Mouse (Mus musculus) thymus, adult 2 months (tissue): Measurements from ENCODE around the gene Cbs. TPM values are rescaled to one million over a fixed set of nuclear protein-coding genes. Genes with fewer than 3 reads are reported as not detected.

ENCODE experiments used
- DNase-seq: peaks from one replicate; pipeline ENCODE4 v3.0.0; 2021
- H3K27ac ChIP-seq: fragments of 200-500 bp; 2 replicates; pipeline ENCODE4 v1.5.1; 2012; ENCODE audit warnings: low read length, control low read depth; ENCODE audit not compliant: control insufficient read depth, insufficient read depth
- H3K27me3 ChIP-seq: fragments of 200-500 bp; 2 replicates; pipeline ENCODE4 v1.6.1; 2012; ENCODE audit warnings: mild to moderate bottlenecking, low read length, moderate library complexity, mixed read lengths; ENCODE audit not compliant: control insufficient read depth, insufficient read depth
- H3K36me3 ChIP-seq: fragments of 200-500 bp; 2 replicates; pipeline ENCODE4 v1.6.1; 2012; ENCODE audit warnings: mild to moderate bottlenecking, low read length, moderate library complexity; ENCODE audit not compliant: control insufficient read depth, insufficient read depth
- H3K4me1 ChIP-seq: fragments of 200-500 bp; replicated peaks from 2 replicates; pipeline ENCODE4 v1.6.1; 2012; ENCODE audit warnings: low read length; ENCODE audit not compliant: control insufficient read depth, insufficient read depth
- H3K4me3 ChIP-seq: fragments of 200-500 bp; 2 replicates; pipeline ENCODE4 v1.5.1; 2012; ENCODE audit warnings: mild to moderate bottlenecking, low read length, control low read depth, moderate library complexity; ENCODE audit not compliant: control insufficient read depth, insufficient read depth
- CTCF ChIP-seq: fragments of 200-500 bp; IDR thresholded peaks from 2 replicates; pipeline ENCODE4 v1.5.1; 2012; ENCODE audit warnings: mild to moderate bottlenecking, control low read depth, low read length, moderate library complexity, borderline replicate concordance; ENCODE audit not compliant: control insufficient read depth, poor library complexity, insufficient read depth; ENCODE audit errors: extremely low read depth
- POLR2A ChIP-seq: fragments of 200-500 bp; IDR thresholded peaks from 2 replicates; pipeline ENCODE4 v1.6.1; 2012; ENCODE audit warnings: mild to moderate bottlenecking, low read length, control low read depth, moderate library complexity; ENCODE audit not compliant: control insufficient read depth, poor library complexity, insufficient read depth; ENCODE audit errors: extremely low read depth
- WGBS: fragments of 180-500 bp; shearing (Covaris S2); methylation state at CpG from one replicate; pipeline ENCODE4 v1.1.7; 2018; 5-methylcytosine and 5-hydroxymethylcytosine counted together
- polyA plus RNA-seq: library from polyadenylated mRNA; depleted of rRNA; stranded (reverse); fragments of >200 nt; gene quantifications from 2 replicates; pipeline ENCODE4 v1.2.3, GENCODE M21; 2012

The Cbs gene
- polyA plus RNA-seq, 1 experiment, result 1.6 TPM

- WGBS, result 79% methylated on average over 11 of the region's 11 CpGs
- Histone ChIP-seq H3K4me1 (peaks cover 13% of the 10 kb centered on the region), H3K27me3 (peaks cover 9% of the 10 kb centered on the region; the same call in 1 of the 2 replicates), H3K27ac (no peak overlapping the region), H3K36me3 (no peaks in the 10 kb centered on the region), H3K4me3 (no peak overlapping the region)
- DNase-seq, result no peak
- TF ChIP-seq POLR2A (no peak), CTCF (no peak)
These were observed 1.3 kb downstream of the Cbs start for GRCm38 (mm10) chr17:31635781-31636180.

GRCm38 (mm10) chr17:31634896-31635295, 2.1 kb downstream of the Cbs start:
- Histone ChIP-seq H3K27ac (no peak overlapping the region), H3K27me3 (peaks cover 9% of the 10 kb centered on the region; the same call in 1 of the 2 replicates), H3K4me1 (peaks cover 13% of the 10 kb centered on the region), H3K36me3 (no peaks in the 10 kb centered on the region), H3K4me3 (no peak overlapping the region)
- WGBS, result 83% methylated on average over 5 of the region's 5 CpGs
- TF ChIP-seq POLR2A, result no peak
- TF ChIP-seq CTCF, result no peak
- no peak for DNase-seq

GRCm38 (mm10) chr17:31633007-31633406, 4.0 kb downstream of the Cbs start:
- no peak for DNase-seq
- WGBS, result 92% methylated on average over 6 of the region's 6 CpGs
- Histone ChIP-seq H3K4me1 (peaks cover 13% of the 10 kb centered on the region), H3K4me3 (no peak overlapping the region), H3K36me3 (no peaks in the 10 kb centered on the region), H3K27ac (no peak overlapping the region), H3K27me3 (peaks cover 9% of the 10 kb centered on the region; the same call in 1 of the 2 replicates)
- TF ChIP-seq POLR2A (no peak), CTCF (no peak)

- no peak for DNase-seq
- no peaks in the 10 kb centered on the region for H3K36me3 ChIP-seq
These were observed 5.8 kb downstream of the Cbs start for GRCm38 (mm10) chr17:31631081-31631800.

GRCm38 (mm10) chr17:31627961-31628360, 9.1 kb downstream of the Cbs start:
- TF ChIP-seq CTCF (no peak), POLR2A (no peak)
- no peak for DNase-seq
- WGBS, result 92% methylated on average over 2 of the region's 2 CpGs
- H3K27me3 ChIP-seq, result no peaks in the 10 kb centered on the region
- H3K4me3 ChIP-seq, result no peak overlapping the region
- no peaks in the 10 kb centered on the region for H3K4me1 ChIP-seq
- no peak overlapping the region for H3K27ac ChIP-seq
- H3K36me3 ChIP-seq, result no peaks in the 10 kb centered on the region

More at GRCm38 (mm10) chr17:31631081-31631800, 5.8 kb downstream of the Cbs start:
- peaks cover 1% of the 10 kb centered on the region; the same call in 1 of the 2 replicates for H3K4me1 ChIP-seq
- no peak for TF ChIP-seq POLR2A
- no peak for TF ChIP-seq CTCF
- peaks cover 2% of the 10 kb centered on the region; the same call in 1 of the 2 replicates for H3K27me3 ChIP-seq
- H3K27ac ChIP-seq, result no peak overlapping the region
- 78% methylated on average over 10 of the region's 10 CpGs for WGBS
- H3K4me3 ChIP-seq, result no peak overlapping the region

GRCm38 (mm10) chr17:31623101-31623500, 13.9 kb downstream of the Cbs start:
- 95% methylated on average over 4 of the region's 4 CpGs for WGBS
- no peaks in the 10 kb centered on the region for H3K4me1 ChIP-seq
- H3K36me3 ChIP-seq, result no peaks in the 10 kb centered on the region
- TF ChIP-seq POLR2A, result no peak
- TF ChIP-seq CTCF, result no peak
- H3K27me3 ChIP-seq, result no peaks in the 10 kb centered on the region
- DNase-seq, result no peak
- no peak overlapping the region for H3K4me3 ChIP-seq
- H3K27ac ChIP-seq, result no peak overlapping the region

- no peak for TF ChIP-seq POLR2A
- TF ChIP-seq CTCF, result no peak
- no peak for DNase-seq
- Histone ChIP-seq H3K27me3 (no peaks in the 10 kb centered on the region), H3K4me1 (no peaks in the 10 kb centered on the region), H3K27ac (no peak overlapping the region), H3K36me3 (no peaks in the 10 kb centered on the region), H3K4me3 (no peak overlapping the region)
- WGBS, result 76% methylated on average over 4 of the region's 4 CpGs
These were observed 23.8 kb downstream of the Cbs start for GRCm38 (mm10) chr17:31613086-31613755.
